Mouse (Mus musculus) hindbrain, postnatal 0 days (tissue): ENCODE results near the gene Msx2. TPM values are rescaled to one million over a fixed set of nuclear protein-coding genes. Genes with fewer than 3 reads are reported as not detected.

ENCODE experiments used
- ATAC-seq: fragments of 200-750 bp; cut with Nextera tagmentation; 2 replicates; pipeline ENCODE4 v1.8.0; 2017; ENCODE audit warnings: mild to moderate bottlenecking, moderate TSS enrichment, moderate library complexity
- DNase-seq: peaks from one replicate; pipeline ENCODE4 v3.0.0-alpha.2; 2015; ENCODE audit warnings: low spot score
- H3K27ac ChIP-seq: fragments of 300-500 bp; sonication (generic); 2 replicates; pipeline ENCODE4 v1.5.1; 2014; ENCODE audit warnings: mild to moderate bottlenecking
- H3K27me3 ChIP-seq: fragments of 300-500 bp; sonication (generic); 2 replicates; pipeline ENCODE4 v1.6.1; 2014; ENCODE audit warnings: low read length, mixed read lengths; ENCODE audit not compliant: insufficient read depth
- H3K36me3 ChIP-seq: fragments of 300-500 bp; sonication (generic); 2 replicates; pipeline ENCODE4 v1.6.1; 2014; ENCODE audit warnings: low read length, mixed read lengths; ENCODE audit not compliant: insufficient read depth
- H3K4me1 ChIP-seq: fragments of 300-500 bp; sonication (generic); 2 replicates; pipeline ENCODE4 v1.6.1; 2014; ENCODE audit warnings: antibody characterized with exemption, low read length, mixed read lengths; ENCODE audit not compliant: insufficient read depth
- H3K4me2 ChIP-seq: fragments of 300-500 bp; sonication (generic); 2 replicates; pipeline ENCODE4 v1.6.1; 2014; ENCODE audit warnings: low read depth, mild to moderate bottlenecking, low read length, moderate library complexity, mixed read lengths
- H3K4me3 ChIP-seq: fragments of 300-500 bp; sonication (generic); 2 replicates; pipeline ENCODE4 v1.5.1; 2014; ENCODE audit warnings: low read length
- H3K9ac ChIP-seq: fragments of 300-500 bp; sonication (generic); replicated peaks from 2 replicates; pipeline ENCODE4 v1.6.1; 2014; ENCODE audit warnings: mild to moderate bottlenecking, low read length, moderate library complexity, mixed read lengths
- H3K9me3 ChIP-seq: fragments of 300-500 bp; sonication (generic); 2 replicates; pipeline ENCODE4 v1.6.1; 2016; ENCODE audit warnings: low read length, mixed read lengths
- CTCF ChIP-seq: IDR thresholded peaks from 2 replicates; pipeline ENCODE4 v1.5.1; 2016; ENCODE audit warnings: antibody characterized with exemption, control low read depth, low read depth
- WGBS: fragments of 180-500 bp; shearing (Covaris S2); extraction: QIAGEN DNeasy Blood & Tissue Kit; methylation state at CpG from one replicate; pipeline ENCODE4 v1.1.7; 2014; 5-methylcytosine and 5-hydroxymethylcytosine counted together
- polyA plus RNA-seq: library from polyadenylated mRNA; unstranded; fragments of >200 nt; fragmentation: Nextera tagmentation; extraction: Ambion mirVana; gene quantifications from 2 replicates; pipeline ENCODE4 v1.2.1, GENCODE M21; 2015
- total RNA-seq: library from RNA; depleted of rRNA; stranded (reverse); fragments of >200 nt; gene quantifications from 2 replicates; pipeline ENCODE4 v1.2.3, GENCODE M21; 2014

The Msx2 gene
- total and polyA plus RNA-seq, 2 experiments from 2014 or later, result 3.1 to 5.1 TPM

DNA sequence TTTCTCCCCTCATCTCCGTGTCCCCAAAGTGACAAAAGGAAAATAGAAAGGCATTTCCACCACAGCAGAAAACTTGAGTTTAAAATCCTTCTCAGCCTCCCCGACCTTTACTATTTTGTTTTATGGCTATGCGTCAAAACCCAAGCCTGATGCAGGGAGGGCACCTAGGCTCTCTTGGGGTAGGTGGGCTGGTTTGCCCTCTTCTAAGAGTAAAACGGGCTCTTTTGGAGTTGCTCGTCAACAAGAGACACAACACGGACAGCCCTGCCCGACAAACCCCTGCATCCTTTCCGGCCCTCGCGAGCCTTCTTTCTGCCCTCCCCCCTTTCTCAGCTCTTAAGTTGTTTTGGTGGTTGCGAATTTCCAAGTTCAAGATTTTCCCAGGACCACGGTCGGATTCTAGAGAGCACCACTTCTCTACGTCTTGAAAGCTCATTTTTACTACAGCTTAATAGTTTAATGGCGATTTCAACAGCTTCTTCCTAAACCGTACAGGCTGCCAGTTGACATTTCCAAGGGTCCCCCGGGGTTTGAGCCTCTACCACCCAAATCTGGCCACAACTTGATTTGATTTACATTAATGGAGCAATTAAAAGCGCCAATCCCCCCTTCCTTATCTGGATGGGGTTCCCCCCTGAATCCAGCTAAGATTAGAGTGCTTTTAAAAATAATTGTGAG is 6.5 kb downstream of the Msx2 start:
- 16% methylated on average over 18 of the region's 18 CpGs for WGBS
- H3K27me3 ChIP-seq, result peaks cover 51% of the 10 kb centered on the region
- peak overlapping the region; percentile 19 for H3K4me2 ChIP-seq
- no peak for TF ChIP-seq CTCF
- H3K36me3 ChIP-seq, result no peaks in the 10 kb centered on the region
- no peak overlapping the region for H3K9ac ChIP-seq
- peak overlapping the region; percentile 19; the same call in 1 of the 2 replicates for H3K4me3 ChIP-seq
- DNase-seq (no peak), ATAC-seq (no peak)
- H3K9me3 ChIP-seq, result no peaks in the 10 kb centered on the region
- peaks cover 3% of the 10 kb centered on the region for H3K4me1 ChIP-seq
- H3K27ac ChIP-seq, result no peak overlapping the region

DNA sequence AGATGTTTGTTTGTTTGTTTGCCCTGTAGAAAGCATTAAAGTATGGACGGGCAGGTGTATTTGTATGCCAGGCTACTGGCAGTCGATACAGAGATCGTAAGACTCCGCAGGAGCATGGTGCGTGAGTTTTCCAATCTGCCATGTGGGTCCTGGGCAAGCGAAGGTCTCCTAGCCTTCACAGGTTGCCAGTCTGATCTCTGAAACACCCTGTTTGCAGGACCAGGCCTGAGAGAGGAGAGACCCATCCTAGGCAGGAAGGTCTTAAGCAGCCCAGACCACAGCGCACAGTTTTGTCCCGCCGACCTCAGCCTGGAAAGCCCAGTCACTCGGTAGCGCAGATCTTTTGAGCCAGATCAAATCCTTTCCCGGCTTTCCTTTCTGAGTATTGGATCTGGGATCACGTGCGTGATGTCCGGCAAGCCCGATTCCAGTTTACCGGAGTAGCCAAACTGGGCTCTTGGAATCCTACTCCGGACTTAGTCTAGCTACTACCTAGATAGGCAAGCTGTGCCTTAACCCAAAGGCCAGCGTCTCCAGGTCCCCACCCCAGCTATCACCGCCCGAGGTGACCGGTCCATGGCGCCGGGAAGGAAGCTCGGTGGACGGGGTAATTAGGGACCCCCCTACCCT is 7.6 kb downstream of the Msx2 start:
- H3K4me1 ChIP-seq, result peaks cover 3% of the 10 kb centered on the region
- H3K36me3 ChIP-seq, result no peaks in the 10 kb centered on the region
- H3K4me2 ChIP-seq, result peak overlapping the region; percentile 43
- 5% methylated on average over 26 of the region's 26 CpGs for WGBS
- no peak overlapping the region for H3K9ac ChIP-seq
- peaks cover 47% of the 10 kb centered on the region for H3K27me3 ChIP-seq
- no peak overlapping the region for H3K27ac ChIP-seq
- TF ChIP-seq CTCF, result no peak
- DNase-seq (no peak), ATAC-seq (no peak)
- H3K9me3 ChIP-seq, result no peaks in the 10 kb centered on the region
- H3K4me3 ChIP-seq, result peak overlapping the region; percentile 19

DNA sequence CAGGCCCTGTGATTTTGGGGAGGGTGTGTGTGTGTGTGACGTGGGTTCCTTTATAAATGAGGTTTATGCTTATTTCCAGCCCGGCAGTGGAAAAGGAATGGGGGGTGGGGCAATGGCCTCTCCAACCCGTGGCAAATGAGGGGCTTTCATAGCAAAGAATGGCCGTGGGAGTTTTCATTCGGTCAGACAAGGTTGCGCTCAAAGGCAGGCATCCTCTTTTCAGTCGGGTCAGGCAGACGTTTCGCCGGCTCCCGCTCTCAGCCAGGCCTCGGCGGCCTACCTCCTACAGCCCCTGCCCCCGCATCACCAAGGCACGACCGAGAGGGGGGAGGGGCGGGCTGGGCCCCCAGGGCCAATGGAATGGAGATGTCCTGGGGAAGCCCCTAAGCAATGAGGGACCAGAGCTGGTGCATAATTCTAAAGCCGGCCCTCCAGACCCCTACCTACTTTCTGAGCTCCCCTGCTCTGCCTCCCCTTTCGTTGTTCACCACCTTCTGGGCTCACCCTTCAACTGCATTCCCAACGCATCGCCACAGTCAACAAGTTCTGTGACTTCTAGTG is 8.4 kb downstream of the Msx2 start:
- no peaks in the 10 kb centered on the region for H3K36me3 ChIP-seq
- no peak overlapping the region for H3K27ac ChIP-seq
- no peak overlapping the region for H3K4me3 ChIP-seq
- no peak for TF ChIP-seq CTCF
- no peak overlapping the region for H3K9ac ChIP-seq
- peaks cover 3% of the 10 kb centered on the region for H3K4me1 ChIP-seq
- H3K27me3 ChIP-seq, result peaks cover 39% of the 10 kb centered on the region
- 5% methylated on average over 21 of the region's 21 CpGs for WGBS
- DNase-seq, result no peak
- H3K9me3 ChIP-seq, result no peaks in the 10 kb centered on the region
- H3K4me2 ChIP-seq, result peak overlapping the region; percentile 2; the same call in 1 of the 2 replicates
- peak; percentile 55; the same call in 1 of the 2 replicates for ATAC-seq

DNA sequence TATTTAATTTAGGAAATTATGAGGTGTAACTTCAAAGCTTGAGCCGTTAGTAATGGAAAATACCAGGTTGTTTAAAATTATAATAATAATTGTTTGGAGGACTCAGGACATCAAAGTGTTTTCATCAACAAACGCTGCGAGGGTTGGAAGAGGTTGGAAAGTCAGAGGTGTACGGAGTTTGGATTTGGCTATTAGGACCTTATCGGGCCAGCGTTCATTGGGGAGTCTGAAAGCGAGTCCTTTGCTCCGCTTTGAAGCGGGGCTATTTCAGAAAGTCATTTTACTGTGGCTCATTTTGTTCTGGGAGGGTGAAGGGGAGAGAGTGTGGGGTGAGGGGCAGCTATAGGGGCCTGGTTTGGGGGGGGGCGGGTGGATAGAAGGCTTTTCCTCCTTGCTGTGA is 8.9 kb downstream of the Msx2 start:
- no peaks in the 10 kb centered on the region for H3K9me3 ChIP-seq
- WGBS, result 16% methylated on average over 10 of the region's 10 CpGs
- no peak overlapping the region for H3K4me3 ChIP-seq
- H3K27ac ChIP-seq, result no peak overlapping the region
- no peak overlapping the region for H3K9ac ChIP-seq
- no peaks in the 10 kb centered on the region for H3K36me3 ChIP-seq
- H3K27me3 ChIP-seq, result peaks cover 33% of the 10 kb centered on the region
- no peak for TF ChIP-seq CTCF
- peaks cover 3% of the 10 kb centered on the region for H3K4me1 ChIP-seq
- 0 out of 2 replicates have a peak overlapping the region, but pooled peaks have one; percentile 2 for H3K4me2 ChIP-seq
- ATAC-seq (no peak), DNase-seq (no peak)

- Histone ChIP-seq H3K4me1 (peaks cover 3% of the 10 kb centered on the region), H3K27ac (peak overlapping the region; percentile 45; the same call in 1 of the 2 replicates), H3K4me2 (peak overlapping the region; percentile 60), H3K4me3 (no peak overlapping the region), H3K9me3 (no peaks in the 10 kb centered on the region), H3K27me3 (peaks cover 29% of the 10 kb centered on the region; the same call in 1 of the 2 replicates), H3K36me3 (no peaks in the 10 kb centered on the region), H3K9ac (no peak overlapping the region)
- TF ChIP-seq CTCF, result no peak
- ATAC-seq, result no peak
- 5% methylated on average over 7 of the region's 7 CpGs for WGBS
- no peak for DNase-seq
Observed at GRCm38 (mm10) chr13:53463037-53463436, 9.8 kb downstream of the Msx2 start.

DNA sequence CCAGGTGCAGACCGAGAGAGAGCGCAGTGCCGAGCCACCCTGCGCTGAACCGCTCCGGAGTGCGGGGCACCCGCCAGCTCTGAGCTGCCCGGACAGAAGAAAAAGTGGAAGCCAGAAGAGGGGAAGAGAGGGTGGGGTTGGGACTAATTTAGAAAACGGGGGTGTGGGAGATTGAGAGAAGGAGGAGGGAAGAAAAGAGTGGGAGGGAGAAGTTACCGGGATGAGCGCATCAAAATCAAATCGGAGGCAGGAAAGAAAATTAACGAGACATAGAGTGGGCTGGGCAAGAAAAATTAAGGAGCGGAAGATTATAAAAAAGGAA is 10.3 kb downstream of the Msx2 start:
- Histone ChIP-seq H3K9ac (peak overlapping the region; percentile 29), H3K27ac (0 out of 2 replicates have a peak overlapping the region, but pooled peaks have one; percentile 45), H3K36me3 (no peaks in the 10 kb centered on the region), H3K4me3 (peak overlapping the region; percentile 37), H3K4me2 (peak overlapping the region; percentile 60), H3K9me3 (no peaks in the 10 kb centered on the region), H3K27me3 (peaks cover 27% of the 10 kb centered on the region; the same call in 1 of the 2 replicates), H3K4me1 (peaks cover 3% of the 10 kb centered on the region)
- TF ChIP-seq CTCF, result no peak
- under 1% methylated on average over 15 of the region's 15 CpGs for WGBS
- DNase-seq, result no peak
- peak; percentile 46 for ATAC-seq
